Mouse (Mus musculus) heart, postnatal 0 days (tissue): ENCODE data around the gene Rbp3.

ENCODE experiments used
- CTCF ChIP-seq: IDR thresholded peaks from 2 replicates; pipeline ENCODE4 v1.5.1; 2016; ENCODE audit warnings: antibody characterized with exemption, control low read depth, low read depth
- EP300 ChIP-seq: IDR thresholded peaks from 2 replicates; pipeline ENCODE4 v1.6.1; 2016; ENCODE audit warnings: antibody characterized with exemption, low read depth

GRCm38 (mm10) chr14:33952233-33952981 lies 1.4 kb upstream of the Rbp3 start:
- TF ChIP-seq CTCF = no peak
- TF ChIP-seq EP300 = no peak
